Mouse (Mus musculus) adrenal gland, adult (tissue): ENCODE measurements around the gene Chn2.
A peak's percentile ranks its signal among the peaks of the same experiment; 100 is the strongest.

Experiments used
- DNase-seq, 2 experiments: peaks; one replicate each; pipeline ENCODE4 v3.0.0; 2022 to 2023; ENCODE audit warnings: low spot score in 1 of 2; ENCODE audit not compliant: inconsistent age in 2 of 2

The Chn2 gene

GRCm38 (mm10) chr6:54272556-54273378 lies 233.4 kb downstream of the Chn2 start:
- no peak for DNase-seq

GRCm38 (mm10) chr6:54273379-54273730 lies 234.0 kb downstream of the Chn2 start:
- DNase-seq, result no peak

GRCm38 (mm10) chr6:54277234-54277633 lies 237.9 kb downstream of the Chn2 start:
- DNase-seq, result no peak

DNA sequence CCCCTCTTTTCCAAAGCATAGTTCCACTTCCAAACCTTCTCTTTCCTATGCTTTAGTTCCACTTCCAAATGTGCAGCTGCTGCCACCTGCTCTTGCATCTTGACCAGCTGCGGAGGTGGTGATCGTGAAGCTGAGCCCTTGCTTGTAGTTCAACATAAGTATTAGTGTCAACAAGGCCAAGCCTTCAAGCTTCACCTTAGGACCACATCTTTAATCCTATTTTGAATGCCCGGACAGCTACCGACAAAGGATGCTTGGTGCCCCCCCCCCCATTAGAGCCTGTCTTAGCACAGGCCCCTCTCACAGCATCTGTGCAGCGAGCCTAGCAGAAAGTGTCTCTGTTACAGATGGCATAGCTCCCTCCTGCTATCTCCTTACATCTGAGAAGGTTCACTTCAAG lies 238.5 kb downstream of the Chn2 start:
- DNase-seq, result no peak

DNA sequence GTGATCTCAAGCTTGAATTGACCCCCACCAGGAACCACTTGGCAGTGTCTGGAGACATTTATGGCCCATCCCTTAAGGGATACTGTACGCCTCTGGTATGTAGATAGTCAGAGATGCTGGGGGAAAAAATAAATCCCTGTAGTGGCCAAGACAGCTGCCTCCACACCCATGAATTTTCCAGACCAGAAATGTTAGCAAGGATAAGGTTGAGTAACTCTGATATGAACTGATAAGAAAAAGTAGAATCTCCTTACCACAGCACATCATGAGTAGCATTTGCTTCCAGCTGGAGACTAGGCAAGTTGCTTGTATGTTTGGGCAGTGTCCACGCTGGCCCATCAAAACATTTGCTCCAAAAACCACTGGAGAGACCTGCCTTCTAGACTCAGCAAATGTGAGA lies 239.3 kb downstream of the Chn2 start:
- no peak for DNase-seq

- DNase-seq, result no peak
These were observed 240.0 kb downstream of the Chn2 start for GRCm38 (mm10) chr6:54279391-54279790.

DNA sequence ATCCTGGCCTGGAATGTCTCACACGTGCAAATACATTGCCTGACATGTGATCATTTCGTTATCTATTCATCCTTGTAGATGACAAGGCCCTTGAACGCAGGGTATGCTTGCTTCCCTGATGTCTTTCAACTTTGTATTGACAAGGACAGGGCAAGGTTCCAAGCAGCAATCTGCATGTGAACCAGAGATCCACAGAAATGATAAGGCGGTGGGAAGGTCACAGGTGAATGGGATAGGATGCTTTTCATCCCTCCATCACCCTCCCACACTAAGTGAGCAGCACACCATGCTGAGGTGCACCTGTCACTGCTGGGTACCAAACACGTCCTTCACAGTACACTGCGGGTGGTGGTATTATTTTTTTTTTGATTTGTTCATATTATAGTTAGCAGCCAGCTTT lies 240.9 kb downstream of the Chn2 start:
- no peak for DNase-seq

- DNase-seq, result no peak
These were observed 243.9 kb downstream of the Chn2 start for GRCm38 (mm10) chr6:54283299-54283698.

DNA sequence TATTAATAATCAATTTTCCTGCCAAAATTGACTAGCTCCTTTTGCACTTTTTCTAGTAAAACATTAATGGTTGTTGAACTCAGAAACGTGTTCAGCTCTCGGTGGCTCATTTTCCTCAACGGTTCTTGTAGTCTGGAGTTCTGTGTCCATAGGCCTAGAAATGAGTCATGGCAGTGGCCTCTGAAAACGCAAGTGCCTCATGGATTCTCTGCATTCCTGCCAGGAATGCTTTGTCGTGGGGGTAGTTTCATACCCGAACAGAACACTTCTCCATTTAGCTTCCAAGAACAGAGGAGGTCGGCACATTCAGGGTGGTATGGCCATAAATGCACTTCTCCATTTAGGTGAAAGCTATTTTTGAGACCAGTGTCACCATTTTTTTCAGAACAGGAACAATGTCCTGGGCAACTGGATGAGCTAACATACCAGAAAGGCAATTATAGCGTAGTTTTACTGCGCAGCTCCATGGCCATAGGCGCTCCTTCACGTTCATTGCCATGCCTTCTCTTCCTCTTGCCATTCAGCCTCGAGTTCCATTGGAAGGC lies 244.9 kb downstream of the Chn2 start:
- peak; percentile 51 to 57 for DNase-seq

DNA sequence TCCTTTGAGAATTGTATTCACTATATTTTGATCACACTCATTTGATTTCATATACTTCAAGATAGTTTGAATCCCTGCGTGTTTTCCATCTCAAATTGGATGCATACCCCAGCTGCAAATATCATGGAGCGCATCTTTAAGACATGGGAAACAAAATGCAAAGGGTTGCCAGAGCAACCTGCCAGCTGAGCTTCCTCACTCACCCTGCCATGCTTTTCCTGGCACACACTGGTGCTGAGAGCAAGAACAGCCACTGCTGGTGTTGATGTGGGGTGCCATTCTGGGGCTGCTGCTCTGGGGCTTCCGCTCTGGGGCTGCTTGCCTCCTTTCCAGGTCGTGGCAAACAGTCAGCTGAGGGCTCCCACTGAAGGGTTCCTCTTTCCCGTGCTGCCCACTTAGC lies 247.5 kb downstream of the Chn2 start:
- DNase-seq, result no peak

DNA sequence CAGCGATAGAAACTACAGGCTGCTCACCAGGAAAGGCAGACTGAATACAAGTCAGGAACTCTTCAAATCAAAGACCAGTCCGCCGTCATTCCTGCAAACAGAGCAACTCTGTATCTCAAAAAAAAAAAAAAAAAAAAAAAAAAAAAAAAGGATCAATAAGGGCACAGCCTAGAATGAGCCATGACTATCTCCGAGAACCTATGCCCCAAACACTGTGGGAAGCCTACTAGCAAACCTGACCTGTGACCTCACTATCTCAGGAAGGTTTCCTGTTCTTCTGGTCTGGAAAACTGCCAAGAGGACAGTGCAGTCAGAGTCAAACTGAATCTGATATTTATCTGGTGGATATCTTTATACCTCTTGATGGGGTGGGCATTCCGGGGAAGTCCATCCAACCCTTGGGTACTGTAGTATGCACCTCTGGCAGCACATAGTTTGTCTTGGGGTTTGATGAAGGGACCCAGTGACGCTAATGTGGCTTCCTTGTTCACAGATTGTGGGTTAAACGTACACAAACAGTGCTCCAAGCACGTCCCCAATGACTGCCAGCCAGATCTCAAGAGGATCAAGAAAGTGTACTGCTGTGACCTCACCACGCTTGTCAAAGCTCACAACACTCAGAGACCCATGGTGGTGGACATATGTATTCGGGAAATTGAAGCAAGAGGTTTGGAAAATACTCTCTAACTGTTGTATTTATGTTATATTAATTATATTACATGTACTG lies 250.6 kb downstream of the Chn2 start:
- peak in 1 of 2 experiments; percentile 34 for DNase-seq

GRCm38 (mm10) chr6:54297231-54297630 lies 257.9 kb downstream of the Chn2 start:
- DNase-seq, result no peak

GRCm38 (mm10) chr6:54299417-54299816 lies 260.1 kb downstream of the Chn2 start:
- DNase-seq, result no peak

- DNase-seq, result no peak
These were observed 266.4 kb downstream of the Chn2 start for GRCm38 (mm10) chr6:54305777-54306176.

DNA sequence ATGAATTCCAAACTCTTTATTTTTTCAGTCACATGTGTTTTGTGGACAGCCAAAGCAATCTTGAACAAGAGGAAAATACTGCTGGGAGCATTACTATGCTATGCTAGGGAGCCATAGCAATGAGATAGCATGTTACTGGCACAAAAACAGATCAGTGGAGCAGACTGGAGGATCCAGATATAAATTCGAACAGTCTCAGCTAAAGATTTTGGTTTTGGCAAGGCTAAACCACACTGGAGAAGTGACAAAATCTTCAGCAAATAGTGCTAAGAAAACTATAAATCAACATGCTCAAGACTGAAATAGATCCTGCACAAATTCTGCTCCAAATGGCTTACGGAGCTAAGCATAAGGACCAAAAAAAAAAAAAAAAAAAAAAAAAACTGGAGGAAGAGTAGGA lies 273.7 kb downstream of the Chn2 start:
- no peak for DNase-seq

GRCm38 (mm10) chr6:54318618-54319017 lies 279.3 kb downstream of the Chn2 start:
- no peak for DNase-seq

GRCm38 (mm10) chr6:54319198-54319597 lies 279.8 kb downstream of the Chn2 start:
- DNase-seq, result no peak

DNA sequence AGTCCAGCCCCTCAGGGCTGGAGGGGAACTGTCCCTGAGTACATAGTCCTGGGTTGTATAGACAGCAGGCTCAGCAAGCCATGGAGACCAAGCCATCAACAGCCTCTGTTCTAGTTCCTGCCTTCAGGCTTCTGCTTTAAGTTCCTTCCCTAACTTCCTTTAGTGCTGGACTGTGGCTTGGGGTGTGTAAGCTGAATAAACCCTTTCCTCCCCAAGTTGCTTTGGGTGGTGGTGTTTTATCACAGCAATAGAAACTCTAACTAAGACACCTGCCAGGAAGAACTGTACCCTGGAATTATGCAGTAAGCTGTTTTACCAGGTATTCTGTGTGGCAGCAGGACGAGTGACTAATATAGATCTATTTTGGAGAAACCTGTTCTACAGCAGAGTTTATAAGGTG lies 280.9 kb downstream of the Chn2 start:
- DNase-seq, result no peak

DNA sequence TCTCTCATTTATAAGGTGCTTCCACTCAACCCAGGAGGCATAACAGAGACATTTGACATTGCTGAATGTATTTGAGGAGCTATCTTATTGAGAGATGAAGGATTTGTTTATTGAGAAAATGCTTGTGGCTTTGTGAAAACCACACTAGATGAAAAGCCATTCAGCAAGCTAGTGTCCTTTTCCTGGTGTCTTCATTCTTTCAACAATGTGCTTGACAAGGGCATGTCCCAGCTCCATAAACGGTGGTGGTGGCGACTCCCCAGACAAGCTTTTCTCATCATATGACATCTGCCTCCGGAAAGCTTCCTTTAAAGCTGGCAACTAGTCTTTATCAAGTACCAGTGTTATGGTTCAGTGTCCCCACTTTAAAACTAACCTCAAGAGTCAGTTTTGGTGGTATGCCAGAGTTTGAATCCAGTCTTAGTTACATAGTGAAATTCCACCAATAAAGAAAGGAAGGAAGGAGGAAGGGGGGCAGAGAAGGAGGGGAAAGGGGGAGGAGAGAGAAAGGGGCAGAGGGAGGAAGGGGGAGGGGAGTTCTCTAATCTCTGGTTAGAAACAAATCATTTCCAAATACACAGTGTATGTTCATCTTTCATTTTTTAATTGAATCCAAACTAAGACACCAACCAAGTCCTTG lies 286.0 kb downstream of the Chn2 start, which contains the start of gene Prr15:
Prr15 (plus strand) TSS at position 590 of the 640 bp plus-strand sequence.
- DNase-seq, result no peak

DNA sequence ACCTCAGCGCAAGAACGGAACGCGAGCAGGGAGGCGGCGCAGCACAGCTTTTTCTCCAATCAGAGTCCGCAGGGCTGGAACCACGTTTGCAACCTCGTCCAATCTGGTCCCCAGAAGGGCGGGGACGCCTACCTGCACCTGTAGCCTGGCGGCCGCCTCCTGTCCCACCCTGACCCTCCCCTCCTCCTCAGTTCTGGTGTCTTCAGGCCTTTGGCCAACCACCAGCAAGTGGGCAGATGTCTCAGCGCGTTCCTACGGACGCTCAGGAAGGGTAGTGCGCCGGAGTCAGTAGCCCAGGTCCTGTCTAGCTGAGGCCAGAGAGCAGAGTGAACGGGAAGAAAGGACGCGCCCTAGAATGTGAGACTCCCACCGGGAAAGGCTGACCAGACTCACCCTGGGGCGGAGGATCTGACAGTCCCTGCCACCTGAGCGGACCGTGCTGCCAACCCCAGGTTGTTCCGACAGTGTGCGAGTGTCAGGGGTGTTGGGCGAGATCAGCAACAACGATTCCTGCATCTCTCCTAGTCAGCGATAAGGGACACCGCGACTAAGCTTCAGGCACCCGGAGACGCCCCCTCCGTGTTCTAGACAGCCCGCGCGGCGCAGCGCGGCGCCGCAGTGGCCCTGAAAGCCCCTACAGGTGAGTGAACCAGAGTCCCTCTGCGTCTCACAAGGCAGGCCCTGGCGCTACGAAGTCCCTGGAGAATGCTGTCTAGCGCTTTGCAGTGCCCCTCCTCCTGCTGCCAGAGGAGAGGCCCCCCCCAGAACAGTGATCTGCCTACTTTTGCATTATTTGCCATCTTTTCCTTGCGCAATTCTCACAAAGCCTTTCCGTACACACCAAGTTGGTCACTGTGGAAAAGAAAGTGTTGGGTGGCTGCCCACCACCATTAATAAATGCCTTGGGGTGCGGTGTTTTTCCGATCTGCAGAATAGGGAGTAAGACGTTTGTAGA lies 287.6 kb downstream of the Chn2 start:
- peak; percentile 83 to 85 for DNase-seq

- DNase-seq, result peak; percentile 84 to 88
These were observed 288.3 kb downstream of the Chn2 start for GRCm38 (mm10) chr6:54327626-54328003.
